Mouse (Mus musculus): ENCODE data around the gene Zfp106. TPM values are rescaled to one million over a fixed set of nuclear protein-coding genes. Genes with fewer than 3 reads are reported as not detected.

Zfp106 gene
- polyA plus RNA-seq, 1 experiment from 2014 or later = 54.5 TPM

- H3K4me2 ChIP-seq (ENCODE audit: low read depth, low read length) = no peak overlapping the region
- H3K27me3 ChIP-seq (ENCODE audit: control insufficient read depth, insufficient read depth, low read length) = no peaks in the 10 kb centered on the region
- no peaks in the 10 kb centered on the region for H3K4me1 ChIP-seq (ENCODE audit: control insufficient read depth, insufficient read depth, low read length)
- H3K4me3 ChIP-seq (ENCODE audit: low read depth, low read length) = no peak overlapping the region
- 0 out of 2 replicates have a peak, but pooled peaks cover 4% of the 10 kb centered on the region for H3K36me3 ChIP-seq (ENCODE audit: control insufficient read depth, insufficient read depth, low read length)
- no peak overlapping the region for H3K9ac ChIP-seq (replicated peaks; ENCODE audit: low read depth, low read length)
- H3K9me3 ChIP-seq (ENCODE audit: control insufficient read depth, low read length) = no peaks in the 10 kb centered on the region
- ATAC-seq (ENCODE audit: low read depth) = no peak
- 84% methylated on average over 6 of the region's 6 CpGs for WGBS
- no peak overlapping the region for H3K27ac ChIP-seq (ENCODE audit: low read depth, low read length)
Observed at GRCm38 (mm10) chr2:120499971-120500471, 63.6 kb downstream of the Zfp106 start.

- Histone ChIP-seq H3K9ac (replicated peaks; ENCODE audit: low read depth, low read length) (no peak overlapping the region), H3K27ac (ENCODE audit: low read depth, low read length) (no peak overlapping the region), H3K9me3 (ENCODE audit: control insufficient read depth, low read length) (no peaks in the 10 kb centered on the region), H3K4me2 (ENCODE audit: low read depth, low read length) (no peak overlapping the region), H3K4me1 (ENCODE audit: control insufficient read depth, insufficient read depth, low read length) (no peaks in the 10 kb centered on the region), H3K27me3 (ENCODE audit: control insufficient read depth, insufficient read depth, low read length) (no peaks in the 10 kb centered on the region), H3K4me3 (ENCODE audit: low read depth, low read length) (no peak overlapping the region), H3K36me3 (ENCODE audit: control insufficient read depth, insufficient read depth, low read length) (no peaks in the 10 kb centered on the region)
- 74% methylated on average over 3 of the region's 3 CpGs for WGBS
- ATAC-seq (ENCODE audit: low read depth) = no peak
Observed at GRCm38 (mm10) chr2:120496511-120496910, 67.1 kb downstream of the Zfp106 start.

GRCm38 (mm10) chr2:120493254-120493653 lies 70.4 kb downstream of the Zfp106 start:
- Histone ChIP-seq H3K27ac (ENCODE audit: low read depth, low read length) (no peak overlapping the region), H3K9me3 (ENCODE audit: control insufficient read depth, low read length) (no peaks in the 10 kb centered on the region), H3K9ac (replicated peaks; ENCODE audit: low read depth, low read length) (no peak overlapping the region), H3K36me3 (ENCODE audit: control insufficient read depth, insufficient read depth, low read length) (no peaks in the 10 kb centered on the region), H3K4me1 (ENCODE audit: control insufficient read depth, insufficient read depth, low read length) (no peaks in the 10 kb centered on the region), H3K4me2 (ENCODE audit: low read depth, low read length) (no peak overlapping the region), H3K4me3 (ENCODE audit: low read depth, low read length) (no peak overlapping the region), H3K27me3 (ENCODE audit: control insufficient read depth, insufficient read depth, low read length) (no peaks in the 10 kb centered on the region)
- no peak for ATAC-seq (ENCODE audit: low read depth)
- WGBS = 73% methylated on average over 4 of the region's 4 CpGs

GRCm38 (mm10) chr2:120484241-120484640 lies 79.4 kb downstream of the Zfp106 start:
- no peak overlapping the region for H3K4me2 ChIP-seq (ENCODE audit: low read depth, low read length)
- H3K27ac ChIP-seq (ENCODE audit: low read depth, low read length) = no peak overlapping the region
- ATAC-seq (ENCODE audit: low read depth) = no peak
- no peaks in the 10 kb centered on the region for H3K27me3 ChIP-seq (ENCODE audit: control insufficient read depth, insufficient read depth, low read length)
- no peak overlapping the region for H3K4me3 ChIP-seq (ENCODE audit: low read depth, low read length)
- H3K4me1 ChIP-seq (ENCODE audit: control insufficient read depth, insufficient read depth, low read length) = no peaks in the 10 kb centered on the region
- no peak overlapping the region for H3K9ac ChIP-seq (replicated peaks; ENCODE audit: low read depth, low read length)
- no peaks in the 10 kb centered on the region for H3K36me3 ChIP-seq (ENCODE audit: control insufficient read depth, insufficient read depth, low read length)
- H3K9me3 ChIP-seq (ENCODE audit: control insufficient read depth, low read length) = no peaks in the 10 kb centered on the region
- 92% methylated on average over 3 of the region's 3 CpGs for WGBS

GRCm38 (mm10) chr2:120482506-120483389 lies 80.9 kb downstream of the Zfp106 start:
- Histone ChIP-seq H3K9me3 (ENCODE audit: control insufficient read depth, low read length) (no peaks in the 10 kb centered on the region), H3K9ac (replicated peaks; ENCODE audit: low read depth, low read length) (no peak overlapping the region)
- ATAC-seq (ENCODE audit: low read depth) = no peak

GRCm38 (mm10) chr2:120481921-120482320 lies 81.7 kb downstream of the Zfp106 start:
- Histone ChIP-seq H3K4me3 (ENCODE audit: low read depth, low read length) (no peak overlapping the region), H3K9ac (replicated peaks; ENCODE audit: low read depth, low read length) (no peak overlapping the region), H3K36me3 (ENCODE audit: control insufficient read depth, insufficient read depth, low read length) (no peaks in the 10 kb centered on the region), H3K27me3 (ENCODE audit: control insufficient read depth, insufficient read depth, low read length) (no peaks in the 10 kb centered on the region), H3K4me1 (ENCODE audit: control insufficient read depth, insufficient read depth, low read length) (no peaks in the 10 kb centered on the region), H3K27ac (ENCODE audit: low read depth, low read length) (no peak overlapping the region), H3K4me2 (ENCODE audit: low read depth, low read length) (no peak overlapping the region), H3K9me3 (ENCODE audit: control insufficient read depth, low read length) (no peaks in the 10 kb centered on the region)
- 85% methylated on average over 8 of the region's 8 CpGs for WGBS
- no peak for ATAC-seq (ENCODE audit: low read depth)

More at GRCm38 (mm10) chr2:120482506-120483389, 80.9 kb downstream of the Zfp106 start:
- Histone ChIP-seq H3K27ac (ENCODE audit: low read depth, low read length) (no peak overlapping the region), H3K27me3 (ENCODE audit: control insufficient read depth, insufficient read depth, low read length) (no peaks in the 10 kb centered on the region), H3K36me3 (ENCODE audit: control insufficient read depth, insufficient read depth, low read length) (no peaks in the 10 kb centered on the region), H3K4me3 (ENCODE audit: low read depth, low read length) (no peak overlapping the region), H3K4me1 (ENCODE audit: control insufficient read depth, insufficient read depth, low read length) (no peaks in the 10 kb centered on the region), H3K4me2 (ENCODE audit: low read depth, low read length) (no peak overlapping the region)
- 77% methylated on average over 8 of the region's 8 CpGs for WGBS

GRCm38 (mm10) chr2:120478600-120478999 lies 85.0 kb downstream of the Zfp106 start:
- no peaks in the 10 kb centered on the region for H3K36me3 ChIP-seq (ENCODE audit: control insufficient read depth, insufficient read depth, low read length)
- H3K4me3 ChIP-seq (ENCODE audit: low read depth, low read length) = no peak overlapping the region
- H3K4me2 ChIP-seq (ENCODE audit: low read depth, low read length) = no peak overlapping the region
- no peak overlapping the region for H3K27ac ChIP-seq (ENCODE audit: low read depth, low read length)
- H3K9ac ChIP-seq (replicated peaks; ENCODE audit: low read depth, low read length) = no peak overlapping the region
- 56% methylated on average over 3 of the region's 3 CpGs for WGBS
- no peak for ATAC-seq (ENCODE audit: low read depth)
- H3K9me3 ChIP-seq (ENCODE audit: control insufficient read depth, low read length) = no peaks in the 10 kb centered on the region
- no peaks in the 10 kb centered on the region for H3K27me3 ChIP-seq (ENCODE audit: control insufficient read depth, insufficient read depth, low read length)
- H3K4me1 ChIP-seq (ENCODE audit: control insufficient read depth, insufficient read depth, low read length) = no peaks in the 10 kb centered on the region

- Histone ChIP-seq H3K27ac (ENCODE audit: low read depth, low read length) (no peak overlapping the region), H3K27me3 (ENCODE audit: control insufficient read depth, insufficient read depth, low read length) (no peaks in the 10 kb centered on the region), H3K4me2 (ENCODE audit: low read depth, low read length) (no peak overlapping the region), H3K4me3 (ENCODE audit: low read depth, low read length) (no peak overlapping the region), H3K9me3 (ENCODE audit: control insufficient read depth, low read length) (no peaks in the 10 kb centered on the region), H3K36me3 (ENCODE audit: control insufficient read depth, insufficient read depth, low read length) (no peaks in the 10 kb centered on the region), H3K9ac (replicated peaks; ENCODE audit: low read depth, low read length) (no peak overlapping the region), H3K4me1 (ENCODE audit: control insufficient read depth, insufficient read depth, low read length) (no peaks in the 10 kb centered on the region)
- no peak for ATAC-seq (ENCODE audit: low read depth)
- 69% methylated on average over 13 of the region's 13 CpGs for whole genome bisulfite sequencing
Observed at GRCm38 (mm10) chr2:120476277-120477087, 87.2 kb downstream of the Zfp106 start.

- Histone ChIP-seq H3K27ac (ENCODE audit: low read depth, low read length) (no peak overlapping the region), H3K9ac (replicated peaks; ENCODE audit: low read depth, low read length) (no peak overlapping the region), H3K9me3 (ENCODE audit: control insufficient read depth, low read length) (no peaks in the 10 kb centered on the region), H3K4me3 (ENCODE audit: low read depth, low read length) (no peak overlapping the region), H3K4me2 (ENCODE audit: low read depth, low read length) (no peak overlapping the region), H3K36me3 (ENCODE audit: control insufficient read depth, insufficient read depth, low read length) (no peaks in the 10 kb centered on the region), H3K27me3 (ENCODE audit: control insufficient read depth, insufficient read depth, low read length) (no peaks in the 10 kb centered on the region), H3K4me1 (ENCODE audit: control insufficient read depth, insufficient read depth, low read length) (no peaks in the 10 kb centered on the region)
- ATAC-seq (ENCODE audit: low read depth) = no peak
- 75% methylated on average over 4 of the region's 4 CpGs for whole genome bisulfite sequencing
Observed at GRCm38 (mm10) chr2:120470856-120471255, 92.8 kb downstream of the Zfp106 start.
